Mouse (Mus musculus): ENCODE measurements at regions not wholly inside any gene's neighbourhood (a gene's known extent, or its start where the extent isn't known, plus 50 kb on each side); places are given as distances from the start of the nearest gene placed in this dataset.

- Histone ChIP-seq H3K27me3 (ENCODE audit: insufficient read depth, low read length) (no peaks in the 10 kb centered on the region), H3K9me3 (ENCODE audit: low read length) (no peaks in the 10 kb centered on the region), H3K4me1 (ENCODE audit: insufficient read depth, low read length) (no peaks in the 10 kb centered on the region), H3K4me2 (ENCODE audit: low read depth, low read length) (no peak overlapping the region), H3K4me3 (ENCODE audit: low read length) (no peak overlapping the region), H3K9ac (replicated peaks; ENCODE audit: low read length) (no peak overlapping the region), H3K27ac (no peak overlapping the region), H3K36me3 (ENCODE audit: insufficient read depth, low read length) (no peaks in the 10 kb centered on the region)
- no peak for ATAC-seq
- DNase-seq (ENCODE audit: low spot score) = no peak
- no peak for TF ChIP-seq CTCF (IDR thresholded peaks at IDR 0.05; ENCODE audit: low read depth)
- 76% methylated on average over 2 of the region's 2 CpGs for WGBS
Observed at GRCm38 (mm10) chr4:89451741-89452140, 140.9 kb upstream of the Cdkn2b start.

GRCm38 (mm10) chr4:89446765-89447487 is 136.1 kb upstream of the Cdkn2b start:
- no peak overlapping the region for H3K4me2 ChIP-seq (ENCODE audit: low read depth, low read length)
- H3K4me1 ChIP-seq (ENCODE audit: insufficient read depth, low read length) = no peaks in the 10 kb centered on the region
- ATAC-seq (peak; percentile 62), DNase-seq (ENCODE audit: low spot score) (peak; percentile 70)
- H3K36me3 ChIP-seq (ENCODE audit: insufficient read depth, low read length) = no peaks in the 10 kb centered on the region
- H3K9me3 ChIP-seq (ENCODE audit: low read length) = no peaks in the 10 kb centered on the region
- no peak overlapping the region for H3K4me3 ChIP-seq (ENCODE audit: low read length)
- H3K9ac ChIP-seq (replicated peaks; ENCODE audit: low read length) = no peak overlapping the region
- WGBS = 37% methylated on average over 8 of the region's 8 CpGs
- peak; percentile 43 for TF ChIP-seq CTCF (IDR thresholded peaks at IDR 0.05; ENCODE audit: low read depth)
- H3K27me3 ChIP-seq (ENCODE audit: insufficient read depth, low read length) = no peaks in the 10 kb centered on the region
- no peak overlapping the region for H3K27ac ChIP-seq

- H3K4me2 ChIP-seq (ENCODE audit: low read depth, low read length) = no peak overlapping the region
- H3K27ac ChIP-seq = no peak overlapping the region
- ATAC-seq (no peak), DNase-seq (ENCODE audit: low spot score) (peak; percentile 21)
- H3K27me3 ChIP-seq (ENCODE audit: insufficient read depth, low read length) = no peaks in the 10 kb centered on the region
- H3K9ac ChIP-seq (replicated peaks; ENCODE audit: low read length) = no peak overlapping the region
- H3K4me3 ChIP-seq (ENCODE audit: low read length) = no peak overlapping the region
- 50% methylated on average over 6 of the region's 6 CpGs for WGBS
- H3K9me3 ChIP-seq (ENCODE audit: low read length) = no peaks in the 10 kb centered on the region
- H3K4me1 ChIP-seq (ENCODE audit: insufficient read depth, low read length) = no peaks in the 10 kb centered on the region
- TF ChIP-seq CTCF (IDR thresholded peaks at IDR 0.05; ENCODE audit: low read depth) = no peak
- no peaks in the 10 kb centered on the region for H3K36me3 ChIP-seq (ENCODE audit: insufficient read depth, low read length)
Observed at GRCm38 (mm10) chr4:89446156-89446716, 135.4 kb upstream of the Cdkn2b start.

- no peaks in the 10 kb centered on the region for H3K27me3 ChIP-seq (ENCODE audit: insufficient read depth, low read length)
- H3K9ac ChIP-seq (replicated peaks; ENCODE audit: low read length) = no peak overlapping the region
- H3K9me3 ChIP-seq (ENCODE audit: low read length) = no peaks in the 10 kb centered on the region
- H3K27ac ChIP-seq = no peak overlapping the region
- DNase-seq (ENCODE audit: low spot score) (no peak), ATAC-seq (peak; percentile 29; the same call in 1 of the 2 replicates)
- no peak overlapping the region for H3K4me2 ChIP-seq (ENCODE audit: low read depth, low read length)
- no peaks in the 10 kb centered on the region for H3K36me3 ChIP-seq (ENCODE audit: insufficient read depth, low read length)
- no peak for TF ChIP-seq CTCF (IDR thresholded peaks at IDR 0.05; ENCODE audit: low read depth)
- WGBS = 61% methylated on average over 11 of the region's 11 CpGs
- H3K4me1 ChIP-seq (ENCODE audit: insufficient read depth, low read length) = no peaks in the 10 kb centered on the region
- H3K4me3 ChIP-seq (ENCODE audit: low read length) = no peak overlapping the region
Observed at GRCm38 (mm10) chr4:89445214-89446155, 134.6 kb upstream of the Cdkn2b start.

- no peak for ATAC-seq
- Histone ChIP-seq H3K9ac (replicated peaks; ENCODE audit: low read length) (no peak overlapping the region), H3K4me2 (ENCODE audit: low read depth, low read length) (no peak overlapping the region), H3K27ac (no peak overlapping the region), H3K36me3 (ENCODE audit: insufficient read depth, low read length) (no peaks in the 10 kb centered on the region), H3K4me1 (ENCODE audit: insufficient read depth, low read length) (no peaks in the 10 kb centered on the region), H3K9me3 (ENCODE audit: low read length) (no peaks in the 10 kb centered on the region), H3K4me3 (ENCODE audit: low read length) (no peak overlapping the region), H3K27me3 (ENCODE audit: insufficient read depth, low read length) (no peaks in the 10 kb centered on the region)
- DNase-seq (ENCODE audit: low spot score) = no peak
- no peak for TF ChIP-seq CTCF (IDR thresholded peaks at IDR 0.05; ENCODE audit: low read depth)
- 77% methylated on average over 1 of the region's 1 CpGs for WGBS
Observed at GRCm38 (mm10) chr4:89442526-89442925, 131.7 kb upstream of the Cdkn2b start.

- no peaks in the 10 kb centered on the region for H3K27me3 ChIP-seq (ENCODE audit: insufficient read depth, low read length)
- DNase-seq (ENCODE audit: low spot score) = no peak
- no peak overlapping the region for H3K27ac ChIP-seq
- H3K9ac ChIP-seq (replicated peaks; ENCODE audit: low read length) = no peak overlapping the region
- no peaks in the 10 kb centered on the region for H3K4me1 ChIP-seq (ENCODE audit: insufficient read depth, low read length)
- WGBS = 72% methylated on average over 3 of the region's 3 CpGs
- H3K36me3 ChIP-seq (ENCODE audit: insufficient read depth, low read length) = no peaks in the 10 kb centered on the region
- no peak overlapping the region for H3K4me2 ChIP-seq (ENCODE audit: low read depth, low read length)
- H3K9me3 ChIP-seq (ENCODE audit: low read length) = no peaks in the 10 kb centered on the region
- ATAC-seq = no peak
- no peak for TF ChIP-seq CTCF (IDR thresholded peaks at IDR 0.05; ENCODE audit: low read depth)
- H3K4me3 ChIP-seq (ENCODE audit: low read length) = no peak overlapping the region
Observed at GRCm38 (mm10) chr4:89440821-89441220, 130.0 kb upstream of the Cdkn2b start.

Data from hindbrain, postnatal 0 days (tissue).